Mouse (Mus musculus): Measurements from ENCODE around the gene Gemin8.

Gene Gemin8

GRCm38 (mm10) chrX:166169892-166170799 lies at the start of gene Gemin8:
TSS of gene Gemin8 (plus strand) at chrX:166170454.
- peak; percentile 62 for DNase-seq (ENCODE audit: low spot score)

GRCm38 (mm10) chrX:166147158-166147846 lies 23.0 kb upstream of the Gemin8 start:
- no peak for DNase-seq (ENCODE audit: low spot score)

DNA sequence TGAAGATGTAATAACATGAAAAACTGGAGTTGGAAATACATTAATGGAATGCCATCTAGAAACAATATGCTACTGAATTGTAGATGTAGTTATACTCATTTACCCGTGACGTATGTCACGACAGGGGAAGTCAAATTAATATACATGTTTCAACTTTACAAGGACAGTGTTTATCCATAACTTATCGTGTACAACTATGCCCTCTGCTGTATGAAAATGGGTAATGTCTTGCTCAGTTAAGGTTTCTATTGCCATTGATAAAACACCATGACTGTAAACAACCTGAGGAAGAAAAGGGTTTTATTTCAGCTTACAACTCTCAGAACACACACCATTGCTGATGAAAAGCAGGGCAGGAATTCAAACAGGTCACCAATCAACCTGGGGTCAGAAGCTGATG lies 7.5 kb upstream of the Gemin8 start:
- no peak for DNase-seq (ENCODE audit: low spot score)

GRCm38 (mm10) chrX:166167307-166167706 lies 2.9 kb upstream of the Gemin8 start:
- DNase-seq (ENCODE audit: low spot score): no peak

GRCm38 (mm10) chrX:166167923-166168322 lies 2.3 kb upstream of the Gemin8 start:
- DNase-seq (ENCODE audit: low spot score): no peak

- DNase-seq (ENCODE audit: low spot score): no peak
Observed at GRCm38 (mm10) chrX:166170800-166171738, 815 bp downstream of the Gemin8 start.

DNA sequence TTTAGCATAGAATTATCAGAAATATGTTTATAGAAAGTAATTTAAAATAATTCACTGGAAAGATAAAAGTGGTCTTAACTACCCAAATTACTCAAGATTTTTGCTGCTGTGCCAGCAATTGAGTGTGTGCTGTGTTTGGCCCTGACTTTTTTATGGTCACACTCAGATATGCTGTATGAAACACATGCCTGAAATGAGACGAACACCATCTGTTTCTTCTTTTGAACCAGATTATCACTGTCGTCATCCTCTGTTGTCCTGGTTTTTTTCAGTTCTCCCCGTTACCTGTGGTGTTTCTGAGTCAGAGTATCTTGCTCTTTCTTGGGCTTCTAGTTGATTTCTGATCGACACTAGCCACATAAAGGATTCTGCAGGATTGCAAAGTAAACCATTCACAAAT lies 1.8 kb downstream of the Gemin8 start:
- DNase-seq (ENCODE audit: low spot score): no peak

GRCm38 (mm10) chrX:166172661-166173060 lies 2.4 kb downstream of the Gemin8 start:
- DNase-seq (ENCODE audit: low spot score): no peak

GRCm38 (mm10) chrX:166173796-166174195 lies 3.5 kb downstream of the Gemin8 start:
- DNase-seq (ENCODE audit: low spot score): no peak

- DNase-seq (ENCODE audit: low spot score): no peak
Observed at GRCm38 (mm10) chrX:166177929-166178328, 7.7 kb downstream of the Gemin8 start.

GRCm38 (mm10) chrX:166183094-166183493 lies 12.8 kb downstream of the Gemin8 start:
- no peak for DNase-seq (ENCODE audit: low spot score)

GRCm38 (mm10) chrX:166185327-166185913 lies 15.2 kb downstream of the Gemin8 start:
- no peak for DNase-seq (ENCODE audit: low spot score)

DNA sequence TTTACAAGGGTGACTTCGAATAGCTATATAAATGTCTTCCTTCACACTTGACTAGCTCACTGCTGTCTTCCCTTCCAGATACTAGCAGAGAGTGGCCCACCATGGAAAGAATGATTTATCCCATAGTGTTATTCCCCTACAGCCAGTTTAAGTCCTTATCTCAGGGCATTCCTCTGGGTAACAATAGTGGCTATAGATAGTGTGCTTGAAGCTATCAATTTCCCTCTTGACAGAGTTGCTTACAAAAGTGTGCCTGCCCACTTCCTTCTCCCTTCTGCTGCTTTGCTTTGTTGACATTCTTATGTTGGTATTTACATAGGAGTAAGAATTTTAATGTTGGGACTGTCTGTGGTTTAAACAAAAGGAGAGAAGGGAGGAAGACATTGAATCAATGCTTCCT lies 17.5 kb downstream of the Gemin8 start:
- DNase-seq (ENCODE audit: low spot score): no peak

DNA sequence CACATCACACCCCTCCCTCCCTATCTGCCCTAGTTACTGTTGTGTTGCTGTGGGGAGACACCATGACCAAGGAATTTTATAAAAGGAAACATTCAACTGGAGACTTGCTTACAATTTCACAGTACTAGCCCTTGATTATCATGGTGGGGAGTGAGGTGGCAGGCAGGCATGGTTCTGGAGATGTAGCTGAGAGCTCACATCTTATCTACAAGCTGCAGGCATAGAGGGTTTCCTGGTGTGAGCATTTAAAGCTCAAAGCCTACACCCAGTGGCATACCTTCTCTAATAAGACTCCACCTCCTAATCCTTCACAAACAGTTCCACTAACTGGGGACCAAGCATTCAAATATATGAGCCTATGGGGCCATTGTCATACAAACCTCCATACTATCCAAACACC lies 26.1 kb downstream of the Gemin8 start:
- DNase-seq (ENCODE audit: low spot score): no peak

DNA sequence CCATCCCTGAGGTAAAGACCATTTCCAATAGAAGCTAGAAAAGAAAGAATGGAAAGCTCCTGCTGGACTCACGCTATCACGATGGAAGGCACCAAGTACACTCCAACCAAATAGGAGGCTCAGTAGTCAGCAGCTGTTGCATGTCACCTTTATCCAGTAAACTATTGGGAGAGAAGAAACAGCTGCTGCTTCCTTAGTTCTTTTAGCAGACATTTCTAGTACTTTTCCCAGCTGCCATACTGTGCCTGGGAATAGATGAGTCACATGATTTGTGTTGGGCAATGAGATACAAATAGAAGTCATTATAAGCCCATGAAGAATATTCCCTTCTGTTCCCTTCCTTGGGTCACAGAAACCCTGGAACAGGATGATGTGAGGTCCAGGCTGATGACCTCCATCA lies 28.0 kb downstream of the Gemin8 start:
- no peak for DNase-seq (ENCODE audit: low spot score)

GRCm38 (mm10) chrX:166199812-166200211 lies 29.6 kb downstream of the Gemin8 start:
- no peak for DNase-seq (ENCODE audit: low spot score)

DNA sequence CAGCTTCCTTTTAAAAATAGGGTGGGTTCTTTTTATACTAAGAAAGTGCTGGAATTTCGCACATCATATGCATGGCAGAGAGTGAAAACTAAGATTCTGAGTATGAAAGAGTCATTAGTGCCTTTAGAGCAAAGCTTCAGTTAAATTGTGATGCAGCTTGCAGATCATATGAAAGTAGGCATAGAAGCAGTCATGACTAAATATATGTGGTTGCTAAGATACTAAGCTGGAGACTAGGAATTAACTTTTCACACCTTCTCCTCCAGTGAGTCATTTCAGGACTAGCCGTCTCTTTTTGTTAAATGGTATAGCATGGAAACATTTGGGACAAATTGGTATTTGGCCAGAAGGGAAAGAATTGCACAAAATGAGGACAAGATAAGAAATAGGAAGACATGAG lies 44.3 kb downstream of the Gemin8 start:
- no peak for DNase-seq (ENCODE audit: low spot score)

GRCm38 (mm10) chrX:166216248-166216647 lies 46.0 kb downstream of the Gemin8 start:
- no peak for DNase-seq (ENCODE audit: low spot score)

- DNase-seq (ENCODE audit: low spot score): no peak
Observed at GRCm38 (mm10) chrX:166216720-166217119, 46.5 kb downstream of the Gemin8 start.

DNA sequence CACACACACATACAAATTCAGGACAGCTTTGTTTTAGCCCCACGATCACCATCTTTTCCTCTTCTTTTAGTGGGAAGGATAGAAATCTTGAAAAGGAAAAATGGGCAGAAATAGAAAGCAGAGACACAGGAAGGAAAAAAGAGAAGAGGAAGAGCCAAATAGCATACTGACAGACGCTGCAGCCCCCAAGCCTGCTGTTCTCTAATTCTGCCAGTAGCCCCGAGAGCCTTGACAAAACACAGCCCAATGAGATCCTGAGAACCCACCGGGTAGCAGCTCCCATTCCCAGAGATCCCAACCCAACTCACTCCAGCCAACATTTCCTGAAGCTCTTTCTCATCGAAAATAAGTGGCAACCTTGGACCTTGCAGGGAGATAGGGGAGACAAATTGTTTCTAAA lies 49.1 kb downstream of the Gemin8 start:
- no peak for DNase-seq (ENCODE audit: low spot score)

- DNase-seq (ENCODE audit: low spot score): no peak
Observed at GRCm38 (mm10) chrX:166226856-166227255, 56.6 kb downstream of the Gemin8 start.

- DNase-seq (ENCODE audit: low spot score): no peak
Observed at GRCm38 (mm10) chrX:166229750-166230149, 59.5 kb downstream of the Gemin8 start.

All from ovary, postnatal 10 days (tissue).